Mouse (Mus musculus) adrenal gland, adult 18-20 months (tissue): ENCODE results near the gene Map4k5. TPM values are rescaled to one million over a fixed set of nuclear protein-coding genes. Genes with fewer than 3 reads are reported as not detected.
A peak's percentile ranks its signal among the peaks of the same experiment; 100 is the strongest.

Source experiments
- DNase-seq, 2 experiments: peaks; one replicate each; pipeline ENCODE4 v3.0.0; 2021 to 2022; ENCODE audit warnings: low spot score in 2 of 2
- total RNA-seq, 2 experiments: library from RNA; stranded (reverse); gene quantifications; 1 replicate in 1 of 2; 2 replicates in 1 of 2; pipeline ENCODE4 v1.2.3; 2021

Map4k5 gene
- total RNA-seq, 2 experiments from 2014 or later = 24.3 to 27.3 TPM

DNA sequence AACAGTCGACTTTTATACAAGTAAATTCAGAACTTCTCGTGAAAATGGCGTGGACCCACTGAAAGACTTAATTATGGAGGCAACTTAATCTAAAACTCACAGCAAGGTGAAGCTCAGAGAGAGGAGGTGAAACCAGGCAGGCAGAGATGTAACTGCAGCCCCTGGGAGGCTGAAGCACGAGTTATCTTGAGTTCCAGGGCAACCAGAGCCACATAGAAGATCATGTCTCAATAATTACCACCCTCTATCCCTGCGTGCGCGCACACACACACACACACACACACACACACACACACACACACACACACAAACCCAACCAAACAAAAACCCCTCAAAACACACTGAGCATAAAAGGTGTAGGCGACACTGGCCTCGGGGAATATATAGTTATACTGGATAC lies 46.5 kb downstream of the Map4k5 start:
- no peak for DNase-seq

- DNase-seq = no peak
These were observed 47.3 kb downstream of the Map4k5 start for GRCm38 (mm10) chr12:69845722-69846121.

GRCm38 (mm10) chr12:69843531-69844445 lies 49.2 kb downstream of the Map4k5 start:
- no peak for DNase-seq

GRCm38 (mm10) chr12:69838376-69838775 lies 54.6 kb downstream of the Map4k5 start:
- no peak for DNase-seq

- no peak for DNase-seq
These were observed 58.9 kb downstream of the Map4k5 start for GRCm38 (mm10) chr12:69833982-69834604.

GRCm38 (mm10) chr12:69831239-69831910 lies 61.6 kb downstream of the Map4k5 start:
- DNase-seq = no peak

GRCm38 (mm10) chr12:69828214-69828613 lies 64.8 kb downstream of the Map4k5 start:
- DNase-seq = no peak

GRCm38 (mm10) chr12:69824881-69825597 lies 68.0 kb downstream of the Map4k5 start:
- DNase-seq = no peak

- DNase-seq = peak in 1 of 2 experiments; percentile 38
These were observed 78.7 kb downstream of the Map4k5 start for GRCm38 (mm10) chr12:69814272-69814671.

- no peak for DNase-seq
These were observed 79.4 kb downstream of the Map4k5 start for GRCm38 (mm10) chr12:69813596-69813995.

- no peak for DNase-seq
These were observed 80.0 kb downstream of the Map4k5 start for GRCm38 (mm10) chr12:69812986-69813385.

- no peak for DNase-seq
These were observed 81.0 kb downstream of the Map4k5 start for GRCm38 (mm10) chr12:69811976-69812375.

GRCm38 (mm10) chr12:69809439-69809838 lies 83.6 kb downstream of the Map4k5 start:
- no peak for DNase-seq

DNA sequence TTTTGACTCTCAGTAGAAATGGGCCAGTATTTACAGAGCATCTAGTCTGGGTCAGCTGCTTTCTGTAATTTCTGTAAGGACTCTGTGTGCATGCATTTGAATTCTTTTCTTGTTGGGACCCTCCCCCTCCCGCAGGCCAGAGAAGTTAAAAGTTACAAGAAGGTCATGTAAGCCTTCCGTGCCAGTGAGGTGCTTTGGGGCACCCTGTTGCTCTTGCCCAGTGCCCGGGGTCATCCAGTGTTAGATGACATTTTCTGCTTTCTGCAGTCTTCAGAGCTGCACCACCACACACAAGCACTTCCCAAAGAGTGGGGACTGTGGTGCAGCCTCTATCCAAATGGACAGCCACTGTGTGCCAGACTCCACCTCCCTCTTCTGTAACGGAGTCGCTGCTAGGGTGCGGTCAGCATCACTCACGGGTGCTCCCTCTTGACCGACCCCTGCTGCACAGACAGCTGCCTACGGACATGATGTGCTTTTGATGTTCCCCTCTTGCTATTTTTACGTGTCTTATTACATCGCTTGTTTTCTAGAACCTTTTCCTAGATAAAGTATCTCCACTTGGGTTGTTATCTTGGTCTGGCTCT lies 85.5 kb downstream of the Map4k5 start:
- no peak for DNase-seq

DNA sequence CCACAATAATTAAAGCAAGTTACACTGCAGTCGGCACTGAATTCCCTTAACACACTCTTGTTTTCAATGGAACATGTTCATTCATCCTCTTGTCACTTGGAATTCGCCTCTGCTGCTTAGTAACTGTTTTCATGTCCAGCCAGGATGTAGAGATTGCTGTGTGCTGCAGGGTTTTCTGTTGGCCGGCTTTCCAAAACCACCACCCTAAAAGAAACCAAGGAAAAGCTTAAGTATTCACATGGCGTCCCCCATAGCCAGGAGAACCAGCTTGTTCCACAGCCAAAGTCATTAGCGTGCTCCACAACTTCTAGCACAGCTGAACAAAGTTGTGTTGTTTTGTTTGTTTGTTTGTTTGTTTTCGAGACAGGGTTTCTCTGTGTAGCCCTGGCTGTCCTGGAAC lies 87.9 kb downstream of the Map4k5 start:
- no peak for DNase-seq

DNA sequence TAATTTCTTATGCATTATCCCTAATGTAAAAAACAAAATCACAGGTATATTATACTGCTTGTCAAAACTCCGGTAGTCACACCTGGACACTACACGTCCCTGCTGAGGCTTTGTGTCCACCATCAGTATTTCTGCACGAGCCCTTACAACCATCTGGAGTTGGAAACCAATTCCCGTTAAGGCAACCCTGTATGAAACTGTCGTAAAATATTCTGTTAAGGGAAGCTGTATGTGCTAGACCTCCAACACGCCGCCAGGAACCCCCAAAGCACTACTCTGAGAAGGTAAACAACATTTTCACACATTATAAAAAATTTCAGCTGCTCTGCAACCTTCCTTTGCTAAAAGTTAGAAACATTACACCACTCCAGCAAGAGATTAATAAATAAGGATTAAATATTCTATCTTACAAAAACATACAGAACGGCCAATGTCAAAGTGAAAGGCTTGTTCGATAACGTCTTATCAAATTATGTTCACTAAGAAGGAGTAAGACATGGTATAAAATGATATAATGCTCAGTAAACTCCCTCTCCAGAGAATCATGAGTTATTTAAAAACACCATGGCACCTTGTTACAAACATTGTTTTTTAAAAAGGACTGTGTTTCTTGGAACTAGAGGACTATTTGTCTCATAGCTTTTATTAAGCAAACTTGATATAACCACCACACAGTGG lies 88.5 kb downstream of the Map4k5 start:
- DNase-seq = no peak

GRCm38 (mm10) chr12:69803196-69803595 lies 89.8 kb downstream of the Map4k5 start:
- DNase-seq = no peak

- no peak for DNase-seq
These were observed 92.4 kb downstream of the Map4k5 start for GRCm38 (mm10) chr12:69800586-69800985.

GRCm38 (mm10) chr12:69796311-69796710 lies 96.7 kb downstream of the Map4k5 start:
- DNase-seq = no peak
